Comparison of ENCODE assay signal across 13 mouse cellular contexts in genomic region chr3:26134839-26135651, GRCm38 (mm10).
DNase-seq lines count a peak whose midpoint lies in the region; ATAC-seq lines count a peak whose summit lies in the region.
"Had no signal": no experiment of that assay in that cellular context is flagged by ENCODE, and none has a peak within 500 bp of the region (broad histone marks: within the 10 kb centered on the region; RNA-seq: fewer than 3 reads in every experiment).

No protein-coding gene starts in this region.

- no peak for ATAC-seq in hindbrain, embryonic 13.5 days (ENCODE audit: low FRiP score)
- peak; percentile 54; the same call in 1 of the 2 replicates for ATAC-seq in midbrain, embryonic 15.5 days (replicated peaks)
- ATAC-seq in erythroblast, adult 5-6 weeks (replicated peaks; ENCODE audit: low FRiP score, poor library complexity, severe bottlenecking) = no peak
- ATAC-seq: CD4-positive, CD25-positive, alpha-beta regulatory T cell, adult 4 months had no signal

- H3K9me3 ChIP-seq in hindbrain, embryonic 13.5 days = no peaks in the 10 kb centered on the region
- H3K9me3 ChIP-seq in midbrain, embryonic 15.5 days = no peaks in the 10 kb centered on the region
- H3K9me3 ChIP-seq: lung, embryonic 15.5 days had no signal

- H3K27me3 ChIP-seq in hindbrain, embryonic 13.5 days = no peaks in the 10 kb centered on the region
- no peaks in the 10 kb centered on the region for H3K27me3 ChIP-seq in midbrain, embryonic 15.5 days (replicated peaks)
- H3K27me3 ChIP-seq: lung, embryonic 15.5 days had no signal

- no peak overlapping the region for H3K4me3 ChIP-seq in hindbrain, embryonic 13.5 days
- H3K4me3 ChIP-seq in midbrain, embryonic 15.5 days = no peak overlapping the region
- H3K4me3 ChIP-seq: lung, embryonic 15.5 days had no signal

- DNase-seq in right cerebral cortex, adult 2 months (ENCODE audit: low spot score in 2 of 2) = peak; percentile 10 to 35
- no peak for DNase-seq in right cerebral cortex, postnatal 36 days (ENCODE audit: low spot score in 2 of 2)
- no peak for DNase-seq in heart, adult 8-10 months (ENCODE audit: low spot score)
- no peak for DNase-seq in kidney, postnatal 36 days
- DNase-seq: cerebellum, adult 2 months; gastrocnemius, postnatal 14 days; kidney, adult 8-10 months had no signal

- WGBS in hindbrain, embryonic 13.5 days = 21% methylated on average over 9 of the region's 9 CpGs
- WGBS in midbrain, embryonic 15.5 days = 13% methylated on average over 9 of the region's 9 CpGs

- H3K27ac ChIP-seq in hindbrain, embryonic 13.5 days = 0 out of 2 replicates have a peak overlapping the region, but pooled peaks have one; percentile 58
- no peak overlapping the region for H3K27ac ChIP-seq in midbrain, embryonic 15.5 days
- H3K27ac ChIP-seq: lung, embryonic 15.5 days had no signal

- H3K4me1 ChIP-seq in hindbrain, embryonic 13.5 days (replicated peaks) = peaks cover 8% of the 10 kb centered on the region
- H3K4me1 ChIP-seq in midbrain, embryonic 15.5 days = peaks cover 10% of the 10 kb centered on the region
- H3K4me1 ChIP-seq: lung, embryonic 15.5 days had no signal

- peaks cover 14% of the 10 kb centered on the region for H3K36me3 ChIP-seq in hindbrain, embryonic 13.5 days
- H3K36me3 ChIP-seq in midbrain, embryonic 15.5 days (replicated peaks) = no peaks in the 10 kb centered on the region; the same call in 1 of the 2 replicates
- H3K36me3 ChIP-seq: lung, embryonic 15.5 days had no signal

- H3K4me2 ChIP-seq in hindbrain, embryonic 13.5 days = peak overlapping the region; percentile 41
- peak overlapping the region; percentile 6 for H3K4me2 ChIP-seq in midbrain, embryonic 15.5 days
- H3K4me2 ChIP-seq: heart, embryonic 11.5 days; lung, embryonic 15.5 days had no signal

- H3K9ac ChIP-seq in hindbrain, embryonic 13.5 days = 0 out of 2 replicates have a peak overlapping the region, but pooled peaks have one; percentile 46
- H3K9ac ChIP-seq in midbrain, embryonic 15.5 days = 0 out of 2 replicates have a peak overlapping the region, but pooled peaks have one; percentile 14
- H3K9ac ChIP-seq: lung, embryonic 15.5 days had no signal

Comparison
In these comparisons a context has a peak if more than half of its experiments do, and no peak if none do; other contexts are left out.
1. DNase-seq: peak in right cerebral cortex, adult 2 months (2 of 2); none in right cerebral cortex, postnatal 36 days (0 of 2), heart, adult 8-10 months (single experiment) and kidney, postnatal 36 days (0 of 2).